Mouse (Mus musculus): ENCODE measurements around the gene Fam20a. TPM values are rescaled to one million over a fixed set of nuclear protein-coding genes. Genes with fewer than 3 reads are reported as not detected.

The Fam20a gene
- polyA plus RNA-seq (2016; fragmentation: Nextera tagmentation; extraction: Ambion mirVana), result 1.2 and 2.0 TPM in 2 replicates

DNA sequence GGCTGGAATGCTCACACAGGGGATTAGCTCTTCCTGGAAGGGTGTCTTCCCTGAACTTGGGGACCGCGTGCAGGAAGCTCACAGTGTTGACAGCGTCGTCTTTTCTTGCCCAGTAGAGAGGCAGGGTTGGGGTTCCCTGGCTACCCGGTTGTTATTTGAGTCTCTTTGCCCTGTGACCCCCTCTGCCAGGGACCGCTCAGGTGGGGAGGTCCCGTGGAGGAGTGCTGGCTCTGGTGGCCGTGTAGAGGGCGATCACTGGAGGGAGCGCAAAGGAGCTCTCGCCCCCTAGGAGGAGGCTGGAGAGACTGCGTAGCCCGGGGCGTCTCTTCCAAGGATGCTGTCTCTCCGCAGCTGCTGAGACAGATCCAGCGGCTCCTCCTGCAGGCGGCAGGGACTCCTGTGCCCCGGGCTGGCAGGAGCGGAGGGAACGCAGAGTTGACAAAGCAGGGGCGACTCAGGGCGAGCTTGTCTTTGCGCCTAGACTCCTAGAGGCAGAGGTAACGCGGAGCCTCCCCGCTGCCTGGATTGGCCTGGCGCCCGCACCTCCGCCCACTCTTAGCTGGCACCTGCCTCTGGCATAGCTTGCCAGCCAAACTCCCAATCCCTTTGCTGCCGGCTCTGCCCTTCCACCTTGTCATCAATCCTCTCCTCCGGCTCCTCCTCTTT is at the start of gene Fam20a:
TSS of gene Fam20a (minus strand) at position 499 of the 666 bp plus-strand sequence.
- Histone ChIP-seq H3K4me3 (peak within 1 kb of the TSS; percentile 62), H3K4me1 (peaks cover 31% of the 10 kb centered on the region), H3K27me3 (ENCODE audit: poor library complexity, severe bottlenecking) (peaks cover 52% of the 10 kb centered on the region), H3K36me3 (replicated peaks) (no peaks in the 10 kb centered on the region), H3K27ac (peak within 1 kb of the TSS; percentile 66), H3K9me3 (peaks cover 3% of the 10 kb centered on the region; the same call in 1 of the 2 replicates)
- DNase-seq (ENCODE audit: extremely low spot score, low spot score), result peak; percentile 45
- WGBS, result under 1% methylated on average over 31 of the region's 31 CpGs

DNA sequence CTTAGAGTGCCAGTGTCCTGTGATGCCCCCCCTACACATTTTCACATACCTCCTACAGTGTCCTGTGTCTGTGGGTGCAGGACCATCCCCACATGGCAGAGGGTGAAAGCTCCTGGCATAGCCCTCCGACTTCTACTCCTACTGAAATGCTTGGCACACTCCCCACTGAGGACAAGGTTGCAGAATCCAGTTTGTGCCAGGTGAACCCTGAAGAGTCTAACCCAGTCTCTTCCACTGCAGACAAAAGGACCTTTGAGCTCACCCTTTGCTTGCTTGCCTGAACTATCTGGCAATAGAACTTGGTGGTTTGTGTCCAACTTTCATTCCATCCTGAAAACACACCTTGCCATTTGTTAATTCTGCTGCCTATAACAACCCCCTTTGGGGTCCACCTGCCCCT is 49.3 kb upstream of the Fam20a start:
- H3K9me3 ChIP-seq, result no peaks in the 10 kb centered on the region
- no peaks in the 10 kb centered on the region for H3K36me3 ChIP-seq (replicated peaks)
- H3K4me1 ChIP-seq, result no peaks in the 10 kb centered on the region
- 88% methylated on average over 1 of the region's 1 CpGs for WGBS
- H3K27me3 ChIP-seq (ENCODE audit: poor library complexity, severe bottlenecking), result no peaks in the 10 kb centered on the region
- no peak overlapping the region for H3K4me3 ChIP-seq
- no peak overlapping the region for H3K27ac ChIP-seq
- no peak for DNase-seq (ENCODE audit: extremely low spot score, low spot score)

DNA sequence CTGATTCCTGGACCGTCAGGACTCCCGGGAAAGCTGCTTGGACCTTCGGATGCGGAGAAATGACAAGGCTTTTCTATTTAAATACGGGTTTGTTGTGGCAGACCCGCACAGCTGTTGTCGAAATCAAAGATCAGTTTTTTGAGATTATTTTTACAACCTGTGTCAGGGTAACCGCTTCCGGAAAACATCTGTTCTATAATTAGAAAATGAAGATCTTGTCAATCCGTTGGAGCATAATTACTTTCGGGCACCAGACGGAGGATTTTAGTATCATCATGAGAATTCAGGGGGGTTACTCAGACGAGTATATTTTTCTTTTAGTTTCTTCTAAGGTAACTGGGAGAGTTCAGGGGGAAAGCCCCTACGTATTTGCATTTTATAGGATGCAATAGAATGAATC is 48.1 kb upstream of the Fam20a start:
- Histone ChIP-seq H3K36me3 (replicated peaks) (no peaks in the 10 kb centered on the region), H3K4me3 (no peak overlapping the region), H3K27ac (no peak overlapping the region), H3K9me3 (no peaks in the 10 kb centered on the region), H3K27me3 (ENCODE audit: poor library complexity, severe bottlenecking) (no peaks in the 10 kb centered on the region), H3K4me1 (no peaks in the 10 kb centered on the region)
- WGBS, result 90% methylated on average over 14 of the region's 14 CpGs
- DNase-seq (ENCODE audit: extremely low spot score, low spot score), result no peak

DNA sequence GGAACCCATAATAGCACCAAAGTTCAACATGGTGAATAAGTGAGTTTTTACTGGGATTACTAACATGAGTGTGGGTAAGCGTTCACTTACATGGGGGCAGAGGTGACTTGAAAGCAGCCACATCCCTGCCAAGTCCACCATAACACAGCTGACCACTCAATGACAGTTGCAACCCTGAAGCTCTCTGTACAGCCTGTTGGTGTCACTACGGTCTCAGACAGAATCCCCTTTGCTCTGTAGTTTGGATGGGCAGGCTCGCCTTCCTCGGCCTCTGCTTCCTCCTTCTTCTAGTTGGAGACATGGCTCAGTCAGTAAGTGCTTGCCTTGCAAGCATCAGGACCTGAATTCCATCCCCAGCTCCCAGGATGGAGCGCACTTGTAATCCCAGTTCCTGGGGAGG is 47.0 kb upstream of the Fam20a start:
- Histone ChIP-seq H3K27me3 (ENCODE audit: poor library complexity, severe bottlenecking) (no peaks in the 10 kb centered on the region), H3K4me1 (no peaks in the 10 kb centered on the region), H3K27ac (no peak overlapping the region), H3K36me3 (replicated peaks) (no peaks in the 10 kb centered on the region), H3K4me3 (no peak overlapping the region), H3K9me3 (no peaks in the 10 kb centered on the region)
- WGBS, result 87% methylated on average over 5 of the region's 5 CpGs
- DNase-seq (ENCODE audit: extremely low spot score, low spot score), result no peak

DNA sequence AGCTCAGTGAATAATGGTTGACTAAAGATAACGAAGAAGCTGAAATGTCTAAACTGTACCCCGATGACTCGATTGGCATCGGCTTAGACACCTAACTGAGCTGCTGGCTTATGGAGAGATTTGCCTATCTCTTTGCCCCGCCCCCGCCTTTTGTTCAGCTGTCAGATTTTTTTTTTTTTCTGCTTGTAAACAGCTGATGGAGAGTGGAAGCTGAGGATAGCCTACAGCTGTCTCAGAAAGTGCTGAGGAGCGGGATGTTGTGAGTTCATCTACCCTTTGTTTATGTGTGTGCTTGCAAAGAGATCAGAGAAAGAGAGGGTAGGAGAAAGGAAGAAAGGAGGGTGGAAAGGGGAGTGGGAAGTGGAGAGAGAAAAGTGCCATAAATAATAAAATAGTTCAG is 38.0 kb upstream of the Fam20a start:
- DNase-seq (ENCODE audit: extremely low spot score, low spot score), result no peak
- Histone ChIP-seq H3K4me3 (no peak overlapping the region), H3K9me3 (no peaks in the 10 kb centered on the region), H3K36me3 (replicated peaks) (no peaks in the 10 kb centered on the region), H3K27ac (no peak overlapping the region), H3K27me3 (ENCODE audit: poor library complexity, severe bottlenecking) (no peaks in the 10 kb centered on the region), H3K4me1 (no peaks in the 10 kb centered on the region)
- WGBS, result 91% methylated on average over 7 of the region's 7 CpGs

DNA sequence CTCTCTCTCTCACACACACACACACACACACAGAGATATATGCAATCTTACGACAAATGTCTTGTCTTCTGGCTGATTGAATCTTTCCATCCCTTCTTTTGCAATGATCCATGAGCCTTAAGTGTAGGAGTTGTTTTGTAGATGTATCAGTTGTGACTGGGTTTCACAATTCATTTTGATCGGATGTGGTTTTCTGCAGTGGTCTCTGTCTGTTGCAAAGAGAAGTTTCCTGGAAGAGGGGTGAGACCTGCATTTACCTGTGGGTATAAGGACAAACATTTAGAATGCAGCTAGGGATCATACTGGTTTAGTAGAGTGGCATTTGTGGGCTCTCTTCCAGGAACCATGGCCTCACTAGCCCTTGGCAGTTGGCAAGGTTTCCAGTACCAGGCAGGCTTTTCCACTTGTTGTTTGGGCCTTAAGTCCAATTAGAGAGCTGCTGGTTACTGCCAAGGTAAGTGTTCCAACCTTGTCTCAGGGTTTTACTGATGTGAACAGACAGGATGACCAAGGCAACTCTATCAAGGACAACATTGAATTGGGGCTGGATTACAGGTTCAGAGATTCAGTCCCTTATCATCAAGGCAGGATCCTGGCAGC is 36.6 kb upstream of the Fam20a start:
- H3K4me3 ChIP-seq, result no peak overlapping the region
- H3K9me3 ChIP-seq, result no peaks in the 10 kb centered on the region
- no peaks in the 10 kb centered on the region for H3K27me3 ChIP-seq (ENCODE audit: poor library complexity, severe bottlenecking)
- no peak for DNase-seq (ENCODE audit: extremely low spot score, low spot score)
- H3K4me1 ChIP-seq, result no peaks in the 10 kb centered on the region
- WGBS, result 94% methylated on average over 2 of the region's 2 CpGs
- H3K36me3 ChIP-seq (replicated peaks), result no peaks in the 10 kb centered on the region
- H3K27ac ChIP-seq, result no peak overlapping the region

DNA sequence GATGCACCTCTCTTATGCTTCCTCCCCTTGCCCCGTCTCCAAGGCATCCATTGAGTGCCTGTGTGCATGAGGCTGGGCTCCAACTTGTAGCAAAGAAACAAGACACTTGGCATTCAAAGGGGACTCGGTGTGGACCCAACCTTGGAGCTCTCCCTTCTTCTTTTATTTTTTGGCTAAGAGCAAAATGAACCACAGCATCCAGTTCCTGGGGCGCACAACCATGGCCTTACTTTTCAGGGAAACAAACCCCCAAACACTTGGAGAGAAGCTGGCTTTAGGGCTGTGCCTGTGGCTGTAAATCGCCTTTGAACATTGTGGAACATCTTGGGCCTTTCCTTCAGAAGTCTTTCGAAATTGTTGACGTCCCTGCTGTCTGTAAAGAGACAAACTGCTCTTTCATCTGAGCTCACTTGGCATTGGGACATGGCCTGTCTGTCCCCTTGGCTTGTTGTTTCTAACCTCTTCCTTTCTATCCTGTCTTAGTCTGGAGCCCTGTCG is 32.1 kb upstream of the Fam20a start:
- Histone ChIP-seq H3K4me3 (no peak overlapping the region), H3K36me3 (replicated peaks) (no peaks in the 10 kb centered on the region), H3K4me1 (peaks cover 12% of the 10 kb centered on the region), H3K9me3 (no peaks in the 10 kb centered on the region), H3K27me3 (ENCODE audit: poor library complexity, severe bottlenecking) (no peaks in the 10 kb centered on the region), H3K27ac (no peak overlapping the region)
- 86% methylated on average over 7 of the region's 7 CpGs for WGBS
- DNase-seq (ENCODE audit: extremely low spot score, low spot score), result no peak

DNA sequence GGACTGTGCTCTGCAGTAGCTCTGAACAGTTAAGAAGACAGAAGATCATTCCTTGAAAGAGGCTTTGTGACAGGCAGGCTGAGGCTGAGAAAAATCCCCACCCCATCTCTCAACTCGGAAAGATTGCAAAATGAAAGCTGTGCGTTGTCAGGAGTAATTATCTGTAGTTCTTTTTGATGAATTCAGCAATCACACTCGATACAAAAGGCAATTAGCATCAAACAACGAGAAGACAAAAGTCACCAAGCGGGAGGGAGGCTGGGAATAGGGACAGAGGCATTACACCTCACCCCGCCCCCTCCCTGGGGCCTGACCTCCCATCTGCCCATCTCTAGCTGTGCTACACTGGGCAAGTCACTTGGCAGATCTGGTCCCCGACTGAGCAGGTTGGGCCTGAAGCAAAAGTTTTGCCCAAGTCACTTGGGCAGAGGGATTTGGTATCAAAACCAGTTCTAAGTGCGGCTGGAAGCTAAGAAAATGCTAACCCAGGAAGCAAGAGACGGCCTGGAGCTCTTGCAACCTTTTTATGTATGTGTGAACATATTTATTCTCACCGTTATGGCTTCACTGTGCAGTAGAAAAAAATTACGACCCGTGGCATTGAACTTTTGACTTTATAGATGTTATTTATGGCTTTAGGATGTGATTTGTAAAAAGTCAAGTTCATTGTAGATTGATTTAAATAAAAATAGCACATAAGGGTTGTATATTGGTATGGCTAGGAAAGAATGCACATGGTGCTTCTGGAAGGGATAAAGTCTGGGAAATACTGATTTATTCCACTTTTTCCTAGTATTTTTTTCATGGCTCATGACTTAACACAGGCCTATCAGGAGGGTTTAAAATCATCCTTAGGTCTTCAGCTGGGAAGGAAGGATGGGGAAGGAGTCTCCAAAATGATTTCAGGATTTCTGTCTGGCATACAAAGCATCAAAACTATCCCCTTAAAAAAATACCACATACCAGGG is 29.8 kb upstream of the Fam20a start:
- DNase-seq (ENCODE audit: extremely low spot score, low spot score), result no peak
- no peak overlapping the region for H3K27ac ChIP-seq

DNA sequence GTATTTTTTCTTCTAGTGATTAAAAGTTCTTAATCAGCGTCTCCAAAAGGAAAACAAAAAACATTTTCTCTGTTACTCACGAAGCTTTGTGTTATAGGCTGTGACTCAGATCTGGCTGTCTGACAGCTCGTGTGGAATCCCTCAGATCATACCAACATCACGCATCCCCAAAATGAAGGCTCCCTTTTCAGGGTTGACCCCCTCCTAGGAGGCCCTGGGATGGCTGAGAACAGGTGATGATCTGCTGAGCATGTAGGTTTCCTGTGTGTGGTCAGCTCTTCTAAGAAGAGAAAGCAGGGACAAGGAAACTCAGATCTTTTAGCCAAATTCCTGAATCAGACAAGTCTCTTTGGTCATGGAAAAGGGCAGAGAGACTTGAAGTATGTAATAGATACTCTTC is 23.1 kb upstream of the Fam20a start:
- Histone ChIP-seq H3K36me3 (replicated peaks) (no peaks in the 10 kb centered on the region), H3K4me1 (no peaks in the 10 kb centered on the region), H3K27me3 (ENCODE audit: poor library complexity, severe bottlenecking) (no peaks in the 10 kb centered on the region), H3K27ac (no peak overlapping the region), H3K9me3 (no peaks in the 10 kb centered on the region), H3K4me3 (no peak overlapping the region)
- DNase-seq (ENCODE audit: extremely low spot score, low spot score), result no peak
- whole genome bisulfite sequencing, result 94% methylated on average over 4 of the region's 4 CpGs

More for the DNA sequence above, 29.8 kb upstream of the Fam20a start:
- Histone ChIP-seq H3K27me3 (ENCODE audit: poor library complexity, severe bottlenecking) (no peaks in the 10 kb centered on the region), H3K4me1 (peaks cover 12% of the 10 kb centered on the region), H3K4me3 (no peak overlapping the region), H3K36me3 (replicated peaks) (no peaks in the 10 kb centered on the region), H3K9me3 (no peaks in the 10 kb centered on the region)
- 36% methylated on average over 12 of the region's 12 CpGs for WGBS

DNA sequence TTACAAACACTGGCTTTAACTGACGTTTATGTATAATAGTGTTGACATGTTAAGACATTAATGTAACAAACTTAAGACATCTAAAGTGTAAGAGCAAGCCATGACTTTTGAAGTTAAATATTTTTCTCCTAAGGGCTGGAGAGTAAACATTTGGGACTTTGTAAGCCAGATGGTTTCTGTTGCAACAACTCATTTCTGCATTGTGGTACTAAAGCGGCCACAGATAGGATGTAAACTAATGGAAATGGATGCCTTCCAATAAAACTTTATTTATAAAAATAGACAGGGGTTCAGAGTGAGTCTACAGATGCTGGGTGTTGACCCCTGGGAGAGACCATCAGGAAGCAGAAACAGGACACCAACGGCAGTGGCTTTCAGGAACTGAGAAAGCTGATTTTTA is 15.9 kb upstream of the Fam20a start:
- no peak for DNase-seq (ENCODE audit: extremely low spot score, low spot score)
- 80% methylated on average over 3 of the region's 3 CpGs for WGBS
- Histone ChIP-seq H3K4me1 (no peaks in the 10 kb centered on the region), H3K4me3 (no peak overlapping the region), H3K9me3 (no peaks in the 10 kb centered on the region), H3K36me3 (replicated peaks) (no peaks in the 10 kb centered on the region), H3K27ac (no peak overlapping the region), H3K27me3 (ENCODE audit: poor library complexity, severe bottlenecking) (no peaks in the 10 kb centered on the region)

DNA sequence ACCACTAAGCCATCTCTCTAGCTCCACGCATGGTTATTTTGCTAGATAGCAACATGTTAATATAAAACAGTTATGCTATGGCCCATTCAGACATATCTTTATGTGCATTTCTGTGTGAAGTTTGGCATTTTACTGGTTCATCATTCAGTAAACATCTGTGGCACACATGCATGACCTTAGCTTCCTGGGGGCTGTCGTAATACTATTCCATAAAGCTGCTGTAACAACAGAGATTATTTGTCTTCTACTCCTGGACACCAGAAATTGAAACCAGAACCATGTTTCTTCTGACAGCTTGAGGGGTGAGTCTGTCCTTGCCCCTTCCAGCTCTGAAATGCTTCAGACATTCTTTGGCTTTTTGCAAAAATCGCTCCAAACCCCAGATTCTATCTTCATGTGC is 14.3 kb upstream of the Fam20a start:
- no peak overlapping the region for H3K4me3 ChIP-seq
- no peaks in the 10 kb centered on the region for H3K27me3 ChIP-seq (ENCODE audit: poor library complexity, severe bottlenecking)
- H3K9me3 ChIP-seq, result no peaks in the 10 kb centered on the region
- no peaks in the 10 kb centered on the region for H3K4me1 ChIP-seq
- H3K36me3 ChIP-seq (replicated peaks), result no peaks in the 10 kb centered on the region
- WGBS, result 69% methylated on average over 3 of the region's 3 CpGs
- no peak overlapping the region for H3K27ac ChIP-seq
- no peak for DNase-seq (ENCODE audit: extremely low spot score, low spot score)

DNA sequence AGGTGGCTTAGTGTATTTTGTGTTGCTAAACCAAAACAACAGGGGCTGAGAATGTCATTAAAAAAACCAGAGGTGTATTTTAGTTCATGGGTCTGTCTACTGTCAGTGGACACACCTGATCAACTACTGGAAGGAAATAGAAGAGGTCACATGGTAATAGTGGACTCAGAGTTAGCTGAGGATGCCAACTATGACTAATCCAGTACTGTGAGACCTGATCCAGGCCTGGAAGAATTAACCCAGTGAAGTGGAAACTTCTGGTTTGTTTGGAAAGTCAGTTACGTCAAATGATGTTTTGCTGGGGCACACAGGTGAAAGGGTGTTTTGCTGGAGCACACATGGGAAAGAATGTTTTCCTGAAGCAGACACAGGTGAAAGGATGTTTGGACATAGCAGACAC is 12.3 kb upstream of the Fam20a start:
- H3K27me3 ChIP-seq (ENCODE audit: poor library complexity, severe bottlenecking), result no peaks in the 10 kb centered on the region
- H3K36me3 ChIP-seq (replicated peaks), result no peaks in the 10 kb centered on the region
- no peak overlapping the region for H3K4me3 ChIP-seq
- WGBS, result 90% methylated on average over 1 of the region's 1 CpGs
- H3K9me3 ChIP-seq, result no peaks in the 10 kb centered on the region
- no peak for DNase-seq (ENCODE audit: extremely low spot score, low spot score)
- H3K27ac ChIP-seq, result no peak overlapping the region
- no peaks in the 10 kb centered on the region for H3K4me1 ChIP-seq

All from forebrain, embryonic 10.5 days (tissue).